13 mouse cellular contexts compared by ENCODE assay signal in genomic region chr12:81748918-81749317, GRCm38 (mm10). TPM values are rescaled to one million over a fixed set of nuclear protein-coding genes. Genes with fewer than 3 reads are reported as not detected.
DNase-seq lines count a peak whose midpoint lies in the region; ATAC-seq and TF ChIP-seq lines count a peak whose summit lies in the region.
"Had no signal": no experiment of that assay in that cellular context is flagged by ENCODE, and none has a peak within 500 bp of the region (broad histone marks: within the 10 kb centered on the region; RNA-seq: fewer than 3 reads in every experiment).

No protein-coding gene starts in this region.

- no peaks in the 10 kb centered on the region for H3K4me1 ChIP-seq in lung, embryonic 14.5 days (ENCODE audit: insufficient read depth)
- peaks cover 13% of the 10 kb centered on the region; the same call in 1 of the 2 replicates for H3K4me1 ChIP-seq in intestine, embryonic 15.5 days (replicated peaks)
- no peaks in the 10 kb centered on the region; the same call in 1 of the 2 replicates for H3K4me1 ChIP-seq in midbrain, embryonic 16.5 days (ENCODE audit: control insufficient read depth, insufficient read depth, low read length)
- H3K4me1 ChIP-seq: kidney, embryonic 15.5 days; liver, embryonic 15.5 days had no signal

- H3K27me3 ChIP-seq in lung, embryonic 14.5 days (ENCODE audit: insufficient read depth, low read length), result no peaks in the 10 kb centered on the region
- H3K27me3 ChIP-seq in intestine, embryonic 15.5 days (replicated peaks), result no peaks in the 10 kb centered on the region
- H3K27me3 ChIP-seq in midbrain, embryonic 16.5 days (ENCODE audit: control insufficient read depth, insufficient read depth, low read depth, low read length), result no peaks in the 10 kb centered on the region
- H3K27me3 ChIP-seq: embryonic facial prominence, embryonic 12.5 days; hindbrain, embryonic 15.5 days; kidney, embryonic 15.5 days; liver, embryonic 15.5 days had no signal

- no peak for TF ChIP-seq CTCF in lung, embryonic 14.5 days (IDR thresholded peaks at IDR 0.05; ENCODE audit: low read depth)

- H3K4me3 ChIP-seq in lung, embryonic 14.5 days (ENCODE audit: low read depth, low read length), result no peak overlapping the region
- no peak overlapping the region for H3K4me3 ChIP-seq in intestine, embryonic 15.5 days (replicated peaks)
- no peak overlapping the region for H3K4me3 ChIP-seq in midbrain, embryonic 16.5 days (ENCODE audit: low read depth, low read length)
- H3K4me3 ChIP-seq: embryonic facial prominence, embryonic 12.5 days; hindbrain, embryonic 15.5 days; kidney, embryonic 15.5 days; liver, embryonic 15.5 days had no signal

- peak; percentile 28 for DNase-seq in adrenal gland, postnatal 14 days
- no peak for DNase-seq in adrenal gland, adult 2 months
- peak; percentile 18 for DNase-seq in lung, embryonic 14.5 days
- DNase-seq in lung, postnatal 25 days (ENCODE audit: low spot score), result no peak
- peak; percentile 82 for DNase-seq in MN1 (ENCODE audit: low spot score)

- no peaks in the 10 kb centered on the region for H3K9me3 ChIP-seq in lung, embryonic 14.5 days (ENCODE audit: low read depth, low read length)
- no peaks in the 10 kb centered on the region for H3K9me3 ChIP-seq in intestine, embryonic 15.5 days
- H3K9me3 ChIP-seq in midbrain, embryonic 16.5 days (replicated peaks; ENCODE audit: control insufficient read depth, low read length, poor library complexity, severe bottlenecking), result no peaks in the 10 kb centered on the region
- H3K9me3 ChIP-seq: embryonic facial prominence, embryonic 12.5 days; G1E; hindbrain, embryonic 15.5 days; kidney, embryonic 15.5 days; liver, embryonic 15.5 days had no signal

- WGBS in lung, embryonic 14.5 days, result 61% methylated on average over 3 of the region's 3 CpGs
- 43% methylated on average over 3 of the region's 3 CpGs for WGBS in intestine, embryonic 15.5 days
- WGBS in midbrain, embryonic 16.5 days, result 58% methylated on average over 3 of the region's 3 CpGs

- H3K9ac ChIP-seq in lung, embryonic 14.5 days, result no peak overlapping the region
- H3K9ac ChIP-seq in intestine, embryonic 15.5 days, result no peak overlapping the region
- no peak overlapping the region for H3K9ac ChIP-seq in midbrain, embryonic 16.5 days (ENCODE audit: low read depth, low read length)
- H3K9ac ChIP-seq: embryonic facial prominence, embryonic 12.5 days; hindbrain, embryonic 15.5 days; kidney, embryonic 15.5 days; liver, embryonic 15.5 days had no signal

- H3K27ac ChIP-seq in lung, embryonic 14.5 days (ENCODE audit: low read depth), result no peak overlapping the region
- no peak overlapping the region for H3K27ac ChIP-seq in intestine, embryonic 15.5 days
- no peak overlapping the region for H3K27ac ChIP-seq in midbrain, embryonic 16.5 days (ENCODE audit: low read length)
- H3K27ac ChIP-seq: embryonic facial prominence, embryonic 12.5 days; hindbrain, embryonic 15.5 days; kidney, embryonic 15.5 days; liver, embryonic 15.5 days had no signal

- H3K36me3 ChIP-seq in lung, embryonic 14.5 days (ENCODE audit: insufficient read depth), result no peaks in the 10 kb centered on the region
- H3K36me3 ChIP-seq in intestine, embryonic 15.5 days, result no peaks in the 10 kb centered on the region
- H3K36me3 ChIP-seq in midbrain, embryonic 16.5 days (ENCODE audit: control insufficient read depth, insufficient read depth, low read length), result no peaks in the 10 kb centered on the region
- H3K36me3 ChIP-seq: embryonic facial prominence, embryonic 12.5 days; G1E; hindbrain, embryonic 15.5 days; kidney, embryonic 15.5 days; liver, embryonic 15.5 days had no signal

- no peak for ATAC-seq in lung, embryonic 14.5 days (ENCODE audit: insufficient read depth)
- peak; percentile 50 for ATAC-seq in intestine, embryonic 15.5 days
- ATAC-seq in midbrain, embryonic 16.5 days, result no peak
- no peak for ATAC-seq in CD4-positive, CD25-positive, alpha-beta regulatory T cell, adult 4 months

- no peak overlapping the region for H3K4me2 ChIP-seq in lung, embryonic 14.5 days
- no peak overlapping the region for H3K4me2 ChIP-seq in intestine, embryonic 15.5 days (replicated peaks)
- H3K4me2 ChIP-seq in midbrain, embryonic 16.5 days (ENCODE audit: low read length), result no peak overlapping the region
- H3K4me2 ChIP-seq: embryonic facial prominence, embryonic 12.5 days; hindbrain, embryonic 15.5 days; kidney, embryonic 15.5 days; liver, embryonic 15.5 days had no signal

RNA-seq across cellular contexts. Expression of gene Map3k9, which starts 32.1 kb away (rescaled TPM):
- 1.0 and 2.0 TPM in 2 replicates for total RNA-seq in adrenal gland, postnatal 14 days (2021)
- 1 to 10 TPM in 1 of 2 experiments, under 1 TPM in 1; 0.81 to 4.2 TPM for total RNA-seq in adrenal gland, adult 2 months (2021)
- 1.3 and 2.1 TPM in 2 replicates for polyA plus RNA-seq in adrenal gland, adult 2 months (2012; rRNA removed)
- polyA plus RNA-seq in lung, embryonic 14.5 days (2014; fragmentation: Nextera tagmentation; extraction: Ambion mirVana), result 2.9 and 3.2 TPM in 2 replicates
- 2.4 TPM in 2 replicates for polyA plus RNA-seq in intestine, embryonic 15.5 days (2015; fragmentation: Nextera tagmentation; extraction: Ambion mirVana)
- polyA plus RNA-seq in midbrain, embryonic 16.5 days (2015; fragmentation: Nextera tagmentation; extraction: Ambion mirVana), result 8.4 and 10.9 TPM in 2 replicates
- polyA plus RNA-seq in CD4-positive, CD25-positive, alpha-beta regulatory T cell, adult 4 months (2017; shearing (Covaris generic)), result under 1 TPM; 0.19 to 0.22 TPM
- polyA plus RNA-seq: G1E had no signal

Comparison
In these comparisons a context has a peak if more than half of its experiments do, and no peak if none do; other contexts are left out.
1. DNase-seq: peak in adrenal gland, postnatal 14 days (single experiment), lung, embryonic 14.5 days (single experiment) and MN1 (single experiment); none in adrenal gland, adult 2 months (single experiment) and lung, postnatal 25 days (single experiment).